ENCODE assay signal across 25 mouse cellular contexts in the genomic region with DNA sequence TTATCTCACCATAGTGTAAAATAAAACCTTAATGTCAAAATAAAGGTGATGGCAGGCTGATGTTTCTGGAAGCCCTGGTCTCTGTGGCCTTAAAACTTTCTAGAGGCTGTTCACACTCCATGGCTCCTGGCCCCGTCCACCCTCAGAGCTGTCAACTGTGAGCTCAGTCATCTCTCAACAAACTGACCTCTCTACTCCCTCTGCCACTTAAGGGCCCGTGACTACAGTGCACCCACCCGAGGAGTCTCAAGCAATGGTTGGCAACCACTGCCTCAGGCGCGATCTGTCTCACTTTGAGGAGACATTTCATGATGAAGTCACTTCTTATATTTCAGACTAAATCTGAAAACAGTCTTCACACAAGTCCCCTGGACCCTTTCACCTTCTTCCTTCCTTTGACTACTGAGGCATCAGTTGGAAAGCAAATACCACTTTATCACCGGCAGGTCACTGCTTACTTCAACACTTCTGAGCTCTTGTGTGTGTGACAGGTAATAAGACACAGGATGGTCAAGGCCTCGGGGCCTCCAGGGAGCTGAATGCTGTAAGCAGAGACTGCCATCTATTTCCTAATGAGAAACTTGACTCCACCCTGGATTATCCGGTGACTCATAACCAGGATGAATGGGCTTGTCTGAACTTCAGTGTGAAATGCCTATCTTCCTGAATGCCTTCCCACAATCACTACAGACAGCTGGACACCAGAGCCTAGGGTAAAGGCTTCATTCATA. TPM values are rescaled to one million over a fixed set of nuclear protein-coding genes. Genes with fewer than 3 reads are reported as not detected.
DNase-seq lines count a peak whose midpoint lies in the region; ATAC-seq and TF ChIP-seq lines count a peak whose summit lies in the region.
"Had no signal": no experiment of that assay in that cellular context is flagged by ENCODE, and none has a peak within 500 bp of the region (broad histone marks: within the 10 kb centered on the region; RNA-seq: fewer than 3 reads in every experiment).

No protein-coding gene starts in this region.

- ATAC-seq in embryonic facial prominence, embryonic 14.5 days (ENCODE audit: low read depth) = no peak
- ATAC-seq in kidney, postnatal 0 days (replicated peaks; ENCODE audit: low FRiP score, low read depth) = peak; percentile 79
- no peak for ATAC-seq in forebrain, embryonic 14.5 days
- no peak for ATAC-seq in inflammation-experienced regulatory T-cells, adult 6 months
- ATAC-seq: forebrain, embryonic 16.5 days; intestine, embryonic 16.5 days; midbrain, embryonic 13.5 days had no signal

- no peak overlapping the region for H3K4me3 ChIP-seq in embryonic facial prominence, embryonic 14.5 days (ENCODE audit: low read depth, low read length)
- no peak overlapping the region for H3K4me3 ChIP-seq in embryonic facial prominence, embryonic 10.5 days
- H3K4me3 ChIP-seq in kidney, postnatal 0 days (replicated peaks; ENCODE audit: low read depth, low read length) = no peak overlapping the region
- no peak overlapping the region for H3K4me3 ChIP-seq in forebrain, embryonic 14.5 days (ENCODE audit: low read depth, low read length)
- H3K4me3 ChIP-seq: embryonic facial prominence, embryonic 13.5 days; heart, embryonic 15.5 days; limb, embryonic 13.5 days; liver, embryonic 13.5 days; midbrain, embryonic 13.5 days had no signal

- no peaks in the 10 kb centered on the region for H3K27me3 ChIP-seq in embryonic facial prominence, embryonic 14.5 days (replicated peaks; ENCODE audit: control insufficient read depth, insufficient read depth, low read length)
- no peaks in the 10 kb centered on the region for H3K27me3 ChIP-seq in embryonic facial prominence, embryonic 10.5 days (replicated peaks; ENCODE audit: low read depth, poor library complexity, severe bottlenecking)
- H3K27me3 ChIP-seq in kidney, postnatal 0 days (ENCODE audit: insufficient read depth, low read length) = no peaks in the 10 kb centered on the region
- H3K27me3 ChIP-seq in forebrain, embryonic 14.5 days (replicated peaks; ENCODE audit: control insufficient read depth, insufficient read depth, low read length) = no peaks in the 10 kb centered on the region
- H3K27me3 ChIP-seq: embryonic facial prominence, embryonic 13.5 days; heart, embryonic 15.5 days; limb, embryonic 13.5 days; liver, embryonic 13.5 days; midbrain, embryonic 13.5 days had no signal

- H3K9me3 ChIP-seq in embryonic facial prominence, embryonic 14.5 days (ENCODE audit: control insufficient read depth, low read length) = no peaks in the 10 kb centered on the region
- no peaks in the 10 kb centered on the region for H3K9me3 ChIP-seq in embryonic facial prominence, embryonic 10.5 days
- no peaks in the 10 kb centered on the region for H3K9me3 ChIP-seq in kidney, postnatal 0 days (replicated peaks; ENCODE audit: low read length)
- no peaks in the 10 kb centered on the region for H3K9me3 ChIP-seq in forebrain, embryonic 14.5 days (replicated peaks; ENCODE audit: control insufficient read depth, low read length)
- H3K9me3 ChIP-seq: embryonic facial prominence, embryonic 13.5 days; heart, embryonic 15.5 days; limb, embryonic 13.5 days; liver, embryonic 13.5 days; midbrain, embryonic 13.5 days had no signal

- no peak overlapping the region for H3K9ac ChIP-seq in embryonic facial prominence, embryonic 14.5 days (ENCODE audit: low read depth, low read length)
- no peak overlapping the region for H3K9ac ChIP-seq in kidney, postnatal 0 days (ENCODE audit: low read depth, low read length)
- no peak overlapping the region for H3K9ac ChIP-seq in forebrain, embryonic 14.5 days (ENCODE audit: low read length)
- H3K9ac ChIP-seq: embryonic facial prominence, embryonic 13.5 days; heart, embryonic 15.5 days; hindbrain, embryonic 14.5 days; limb, embryonic 13.5 days; liver, embryonic 13.5 days; lung, embryonic 14.5 days; midbrain, embryonic 13.5 days had no signal

- TF ChIP-seq CTCF in kidney, postnatal 0 days (IDR thresholded peaks at IDR 0.05; ENCODE audit: low read depth) = no peak

- 78% methylated on average over 8 of the region's 8 CpGs for WGBS in embryonic facial prominence, embryonic 14.5 days
- WGBS in embryonic facial prominence, embryonic 10.5 days = 87% methylated on average over 8 of the region's 8 CpGs
- 48% methylated on average over 8 of the region's 8 CpGs for WGBS in kidney, postnatal 0 days
- 95% methylated on average over 8 of the region's 8 CpGs for WGBS in forebrain, embryonic 14.5 days

- peaks cover 58% of the 10 kb centered on the region for H3K36me3 ChIP-seq in embryonic facial prominence, embryonic 14.5 days (ENCODE audit: control insufficient read depth, insufficient read depth, low read length)
- H3K36me3 ChIP-seq in embryonic facial prominence, embryonic 10.5 days (replicated peaks) = peaks cover 93% of the 10 kb centered on the region
- peaks cover 30% of the 10 kb centered on the region; the same call in 1 of the 2 replicates for H3K36me3 ChIP-seq in kidney, postnatal 0 days (ENCODE audit: insufficient read depth, low read length)
- peaks cover 77% of the 10 kb centered on the region for H3K36me3 ChIP-seq in forebrain, embryonic 14.5 days (ENCODE audit: control insufficient read depth, insufficient read depth, low read length)

- no peak overlapping the region for H3K4me2 ChIP-seq in embryonic facial prominence, embryonic 14.5 days (ENCODE audit: low read depth, low read length)
- H3K4me2 ChIP-seq in kidney, postnatal 0 days (ENCODE audit: low read length) = no peak overlapping the region
- no peak overlapping the region for H3K4me2 ChIP-seq in forebrain, embryonic 14.5 days (ENCODE audit: low read length)
- H3K4me2 ChIP-seq: embryonic facial prominence, embryonic 13.5 days; heart, embryonic 15.5 days; hindbrain, embryonic 14.5 days; limb, embryonic 13.5 days; liver, embryonic 13.5 days; lung, embryonic 14.5 days; midbrain, embryonic 13.5 days had no signal

- no peak overlapping the region for H3K27ac ChIP-seq in embryonic facial prominence, embryonic 14.5 days (replicated peaks; ENCODE audit: low read depth, low read length)
- H3K27ac ChIP-seq in embryonic facial prominence, embryonic 10.5 days (replicated peaks) = no peak overlapping the region
- H3K27ac ChIP-seq in kidney, postnatal 0 days = no peak overlapping the region
- H3K27ac ChIP-seq in forebrain, embryonic 14.5 days (ENCODE audit: low read depth, low read length) = no peak overlapping the region
- H3K27ac ChIP-seq: embryonic facial prominence, embryonic 13.5 days; heart, embryonic 15.5 days; hindbrain, embryonic 14.5 days; limb, embryonic 13.5 days; liver, embryonic 13.5 days; midbrain, embryonic 13.5 days had no signal

- no peaks in the 10 kb centered on the region for H3K4me1 ChIP-seq in embryonic facial prominence, embryonic 14.5 days (ENCODE audit: control insufficient read depth, insufficient read depth, low read length)
- no peaks in the 10 kb centered on the region for H3K4me1 ChIP-seq in embryonic facial prominence, embryonic 10.5 days
- no peaks in the 10 kb centered on the region for H3K4me1 ChIP-seq in kidney, postnatal 0 days (replicated peaks; ENCODE audit: insufficient read depth, low read length)
- H3K4me1 ChIP-seq in forebrain, embryonic 14.5 days (ENCODE audit: control insufficient read depth, insufficient read depth, low read length) = no peaks in the 10 kb centered on the region
- H3K4me1 ChIP-seq: embryonic facial prominence, embryonic 13.5 days; heart, embryonic 15.5 days; limb, embryonic 13.5 days; liver, embryonic 13.5 days; midbrain, embryonic 13.5 days had no signal

- DNase-seq in embryonic facial prominence, embryonic 14.5 days (ENCODE audit: low spot score) = peak; percentile 11
- no peak for DNase-seq in embryonic facial prominence, embryonic 10.5 days (ENCODE audit: low spot score)
- DNase-seq in kidney, postnatal 0 days (ENCODE audit: low spot score) = peak; percentile 51
- DNase-seq in kidney, postnatal 25 days = no peak
- DNase-seq in fat pad, adult 2 months (ENCODE audit: extremely low read depth, low read depth, low spot score) = peak; percentile 26
- DNase-seq in forebrain, embryonic 14.5 days (ENCODE audit: low spot score) = no peak
- DNase-seq: B cell, adult 2 months; cerebellum, adult 2 months; cerebellum, postnatal 25 days; gastrocnemius, postnatal 36 days; heart, postnatal 4 days; kidney, postnatal 4 days; liver, embryonic 13.5 days; lung, embryonic 14.5 days; thymus, adult 2 months; thymus, postnatal 4 days had no signal

RNA-seq across cellular contexts. Expression of a gene that starts 20.5 kb away (rescaled TPM):
- 13.2 and 16.8 TPM in 2 replicates for polyA plus RNA-seq in embryonic facial prominence, embryonic 14.5 days (2014; fragmentation: Nextera tagmentation; extraction: Ambion mirVana)
- 17.4 and 20.6 TPM in 2 replicates for polyA plus RNA-seq in embryonic facial prominence, embryonic 10.5 days (2016; fragmentation: Nextera tagmentation; extraction: Ambion mirVana)
- polyA plus RNA-seq in kidney, postnatal 0 days (2015; fragmentation: Nextera tagmentation; extraction: Ambion mirVana) = 21.1 and 24.1 TPM in 2 replicates
- 22.1 and 25.1 TPM in 2 replicates for polyA plus RNA-seq in forebrain, embryonic 14.5 days (2014; fragmentation: Nextera tagmentation; extraction: Ambion mirVana)
- 10 to 100 TPM; 18.2 to 20.5 (median 19.7) TPM for polyA plus RNA-seq in inflammation-experienced regulatory T-cells, adult 6 months (2017; shearing (Covaris generic))

RNA-seq across cellular contexts. Expression of a gene that starts 21.0 kb away (rescaled TPM):
- 22.9 and 30.2 TPM in 2 replicates for polyA plus RNA-seq in embryonic facial prominence, embryonic 14.5 days (2014; fragmentation: Nextera tagmentation; extraction: Ambion mirVana)
- polyA plus RNA-seq in embryonic facial prominence, embryonic 10.5 days (2016; fragmentation: Nextera tagmentation; extraction: Ambion mirVana) = 34.3 and 37.4 TPM in 2 replicates
- 14.9 and 17.1 TPM in 2 replicates for polyA plus RNA-seq in kidney, postnatal 0 days (2015; fragmentation: Nextera tagmentation; extraction: Ambion mirVana)
- polyA plus RNA-seq in forebrain, embryonic 14.5 days (2014; fragmentation: Nextera tagmentation; extraction: Ambion mirVana) = 33.8 and 35.5 TPM in 2 replicates
- 10 to 100 TPM; 47.8 to 55.2 (median 52.4) TPM for polyA plus RNA-seq in inflammation-experienced regulatory T-cells, adult 6 months (2017; shearing (Covaris generic))

RNA-seq across cellular contexts. Expression of a gene that starts 21.1 kb away (rescaled TPM):
- polyA plus RNA-seq in embryonic facial prominence, embryonic 14.5 days (2014; fragmentation: Nextera tagmentation; extraction: Ambion mirVana) = 133 and 142 TPM in 2 replicates
- polyA plus RNA-seq in embryonic facial prominence, embryonic 10.5 days (2016; fragmentation: Nextera tagmentation; extraction: Ambion mirVana) = 120 and 126 TPM in 2 replicates
- 68.7 and 79.5 TPM in 2 replicates for polyA plus RNA-seq in kidney, postnatal 0 days (2015; fragmentation: Nextera tagmentation; extraction: Ambion mirVana)
- polyA plus RNA-seq in forebrain, embryonic 14.5 days (2014; fragmentation: Nextera tagmentation; extraction: Ambion mirVana) = 99.4 and 106 TPM in 2 replicates
- polyA plus RNA-seq in inflammation-experienced regulatory T-cells, adult 6 months (2017; shearing (Covaris generic)) = 10 to 100 TPM; 46.3 to 72.5 (median 52.9) TPM

RNA-seq across cellular contexts. Expression of a gene that starts 43.1 kb away (rescaled TPM):
- polyA plus RNA-seq in embryonic facial prominence, embryonic 14.5 days (2014; fragmentation: Nextera tagmentation; extraction: Ambion mirVana) = 0.75 and 0.96 TPM in 2 replicates
- polyA plus RNA-seq in embryonic facial prominence, embryonic 10.5 days (2016; fragmentation: Nextera tagmentation; extraction: Ambion mirVana) = 0.35 and 0.51 TPM in 2 replicates
- polyA plus RNA-seq in kidney, postnatal 0 days (2015; fragmentation: Nextera tagmentation; extraction: Ambion mirVana) = 0.09 and 0.10 TPM in 2 replicates
- polyA plus RNA-seq in forebrain, embryonic 14.5 days (2014; fragmentation: Nextera tagmentation; extraction: Ambion mirVana) = 0.22 and 0.30 TPM in 2 replicates
- not detected for polyA plus RNA-seq in inflammation-experienced regulatory T-cells, adult 6 months (2017; shearing (Covaris generic))
- polyA plus RNA-seq: embryonic facial prominence, embryonic 13.5 days; heart, embryonic 15.5 days; limb, embryonic 13.5 days; liver, embryonic 13.5 days; small intestine, adult 2 months had no signal

RNA-seq across cellular contexts. Expression of a gene that starts 47.3 kb away (rescaled TPM):
- polyA plus RNA-seq in embryonic facial prominence, embryonic 14.5 days (2014; fragmentation: Nextera tagmentation; extraction: Ambion mirVana) = 1.1 TPM in 2 replicates
- polyA plus RNA-seq in embryonic facial prominence, embryonic 10.5 days (2016; fragmentation: Nextera tagmentation; extraction: Ambion mirVana) = 1.1 TPM in 2 replicates
- 0.21 and 0.34 TPM in 2 replicates for polyA plus RNA-seq in kidney, postnatal 0 days (2015; fragmentation: Nextera tagmentation; extraction: Ambion mirVana)
- 1.7 and 2.1 TPM in 2 replicates for polyA plus RNA-seq in forebrain, embryonic 14.5 days (2014; fragmentation: Nextera tagmentation; extraction: Ambion mirVana)
- 1 to 10 TPM in 2 of 3 experiments, under 1 TPM in 1; 0.89 to 2.3 (median 1.1) TPM for polyA plus RNA-seq in inflammation-experienced regulatory T-cells, adult 6 months (2017; shearing (Covaris generic))

Comparison
In these comparisons a context has a peak if more than half of its experiments do, and no peak if none do; other contexts are left out.
1. DNase-seq: peak in embryonic facial prominence, embryonic 14.5 days (single experiment), kidney, postnatal 0 days (single experiment) and fat pad, adult 2 months (single experiment); none in embryonic facial prominence, embryonic 10.5 days (single experiment), kidney, postnatal 25 days (0 of 2) and forebrain, embryonic 14.5 days (single experiment).